Mouse (Mus musculus) bone marrow, adult 2 months (tissue): ENCODE measurements at regions not wholly inside any gene's neighbourhood (a gene's known extent, or its start where the extent isn't known, plus 50 kb on each side); places are given as distances from the start of the nearest gene placed in this dataset.

Experiments used
- CTCF ChIP-seq: fragments of 200-500 bp; IDR thresholded peaks from 2 replicates; pipeline ENCODE4 v1.5.1; 2011; ENCODE audit warnings: low read length, control low read depth; ENCODE audit not compliant: control insufficient read depth, insufficient read depth
- POLR2A ChIP-seq: fragments of 200-500 bp; IDR thresholded peaks from 2 replicates; pipeline ENCODE4 v1.6.1; 2011; ENCODE audit warnings: low read depth, mild to moderate bottlenecking, control low read depth, low read length, borderline replicate concordance; ENCODE audit not compliant: control insufficient read depth

- TF ChIP-seq CTCF (no peak), POLR2A (no peak)
Observed at GRCm38 (mm10) chr12:114148779-114149178, 605.1 kb downstream of the Adam6a start.
